Mouse (Mus musculus): ENCODE results near the gene Dnajc19. TPM values are rescaled to one million over a fixed set of nuclear protein-coding genes. Genes with fewer than 3 reads are reported as not detected.
"Not testable (repeated sequence)": the region's sequence is repeated elsewhere in the genome, so short reads cannot be mapped to it uniquely, and the experiment has no call there.

Gene Dnajc19
- polyA plus RNA-seq, 1 experiment from 2014 or later: 192 TPM

GRCm38 (mm10) chr3:34081929-34082328 is 808 bp upstream of the Dnajc19 start:
- Histone ChIP-seq H3K27ac (no peak overlapping the region), H3K27me3 (replicated peaks) (no peaks in the 10 kb centered on the region), H3K9me3 (no peaks in the 10 kb centered on the region), H3K36me3 (no peaks in the 10 kb centered on the region; the same call in 1 of the 2 replicates), H3K9ac (no peak overlapping the region), H3K4me2 (replicated peaks) (peak overlapping the region; percentile 63), H3K4me1 (replicated peaks) (peaks cover 4% of the 10 kb centered on the region; the same call in 1 of the 2 replicates), H3K4me3 (replicated peaks) (no peak overlapping the region)
- no peak for ATAC-seq
- 90% methylated on average over 3 of the region's 3 CpGs for WGBS

GRCm38 (mm10) chr3:34076058-34076759 is 4.9 kb downstream of the Dnajc19 start:
- 0 out of 2 replicates have a peak, but pooled peaks have one; percentile 20 for ATAC-seq
- peaks cover 4% of the 10 kb centered on the region; the same call in 1 of the 2 replicates for H3K4me1 ChIP-seq (replicated peaks)
- H3K36me3 ChIP-seq: no peaks in the 10 kb centered on the region; the same call in 1 of the 2 replicates
- H3K9ac ChIP-seq: no peak overlapping the region
- H3K9me3 ChIP-seq: no peaks in the 10 kb centered on the region
- H3K4me2 ChIP-seq (replicated peaks): no peak overlapping the region
- H3K27me3 ChIP-seq (replicated peaks): no peaks in the 10 kb centered on the region
- H3K4me3 ChIP-seq (replicated peaks): no peak overlapping the region
- H3K27ac ChIP-seq: no peak overlapping the region
- 61% methylated on average over 6 of the region's 6 CpGs for WGBS

- H3K36me3 ChIP-seq: no peaks in the 10 kb centered on the region; the same call in 1 of the 2 replicates
- WGBS: 88% methylated on average over 6 of the region's 6 CpGs
- no peak overlapping the region for H3K27ac ChIP-seq
- H3K4me3 ChIP-seq (replicated peaks): no peak overlapping the region
- no peak overlapping the region for H3K4me2 ChIP-seq (replicated peaks)
- no peaks in the 10 kb centered on the region for H3K9me3 ChIP-seq
- no peaks in the 10 kb centered on the region for H3K4me1 ChIP-seq (replicated peaks)
- no peak overlapping the region for H3K9ac ChIP-seq
- no peaks in the 10 kb centered on the region for H3K27me3 ChIP-seq (replicated peaks)
- ATAC-seq: no peak
These were observed 8.4 kb downstream of the Dnajc19 start for GRCm38 (mm10) chr3:34072726-34073125.

GRCm38 (mm10) chr3:34068943-34069342 is 12.2 kb downstream of the Dnajc19 start:
- not testable (repeated sequence) for ATAC-seq; H3K36me3 ChIP-seq; H3K9ac ChIP-seq; H3K27ac ChIP-seq; H3K27me3 ChIP-seq (replicated peaks); H3K4me3 ChIP-seq (replicated peaks); H3K4me1 ChIP-seq (replicated peaks); H3K9me3 ChIP-seq; H3K4me2 ChIP-seq (replicated peaks)
- WGBS: 94% methylated on average over 7 of the region's 7 CpGs

GRCm38 (mm10) chr3:34062352-34062751 is 18.8 kb downstream of the Dnajc19 start:
- Histone ChIP-seq H3K4me3 (replicated peaks) (no peak overlapping the region), H3K27ac (no peak overlapping the region), H3K4me1 (replicated peaks) (no peaks in the 10 kb centered on the region), H3K4me2 (replicated peaks) (no peak overlapping the region), H3K36me3 (peaks cover 11% of the 10 kb centered on the region), H3K9ac (no peak overlapping the region), H3K27me3 (replicated peaks) (no peaks in the 10 kb centered on the region), H3K9me3 (no peaks in the 10 kb centered on the region)
- no peak for ATAC-seq
- 90% methylated on average over 2 of the region's 2 CpGs for WGBS

- Histone ChIP-seq H3K27me3 (replicated peaks) (no peaks in the 10 kb centered on the region), H3K9me3 (no peaks in the 10 kb centered on the region), H3K4me2 (replicated peaks) (no peak overlapping the region), H3K4me1 (replicated peaks) (no peaks in the 10 kb centered on the region), H3K4me3 (replicated peaks) (no peak overlapping the region), H3K27ac (no peak overlapping the region), H3K9ac (no peak overlapping the region), H3K36me3 (0 out of 2 replicates have a peak, but pooled peaks cover 6% of the 10 kb centered on the region)
- no peak for ATAC-seq
- WGBS: 84% methylated on average over 4 of the region's 4 CpGs
These were observed 39.1 kb downstream of the Dnajc19 start for GRCm38 (mm10) chr3:34041990-34042389.

GRCm38 (mm10) chr3:34035706-34036105 is 45.4 kb downstream of the Dnajc19 start:
- H3K9me3 ChIP-seq: no peaks in the 10 kb centered on the region
- ATAC-seq: no peak
- no peaks in the 10 kb centered on the region for H3K4me1 ChIP-seq (replicated peaks)
- H3K27me3 ChIP-seq (replicated peaks): no peaks in the 10 kb centered on the region
- no peak overlapping the region for H3K9ac ChIP-seq
- 88% methylated on average over 3 of the region's 3 CpGs for WGBS
- H3K4me2 ChIP-seq (replicated peaks): no peak overlapping the region
- no peak overlapping the region for H3K27ac ChIP-seq
- no peaks in the 10 kb centered on the region for H3K36me3 ChIP-seq
- no peak overlapping the region for H3K4me3 ChIP-seq (replicated peaks)

- WGBS: 70% methylated on average over 1 of the region's 1 CpGs
- Histone ChIP-seq H3K4me2 (replicated peaks) (no peak overlapping the region), H3K27ac (no peak overlapping the region), H3K36me3 (no peaks in the 10 kb centered on the region), H3K27me3 (replicated peaks) (no peaks in the 10 kb centered on the region), H3K9ac (no peak overlapping the region), H3K9me3 (no peaks in the 10 kb centered on the region), H3K4me1 (replicated peaks) (no peaks in the 10 kb centered on the region), H3K4me3 (replicated peaks) (no peak overlapping the region)
- no peak for ATAC-seq
These were observed 46.3 kb downstream of the Dnajc19 start for GRCm38 (mm10) chr3:34034803-34035202.

GRCm38 (mm10) chr3:34033720-34034364 is 47.3 kb downstream of the Dnajc19 start:
- H3K4me1 ChIP-seq (replicated peaks): no peaks in the 10 kb centered on the region
- no peak overlapping the region for H3K4me2 ChIP-seq (replicated peaks)
- H3K4me3 ChIP-seq (replicated peaks): no peak overlapping the region
- no peak overlapping the region for H3K27ac ChIP-seq
- 76% methylated on average over 3 of the region's 3 CpGs for WGBS
- no peaks in the 10 kb centered on the region for H3K36me3 ChIP-seq
- no peaks in the 10 kb centered on the region for H3K9me3 ChIP-seq
- no peaks in the 10 kb centered on the region for H3K27me3 ChIP-seq (replicated peaks)
- ATAC-seq: no peak
- no peak overlapping the region for H3K9ac ChIP-seq

- no peaks in the 10 kb centered on the region for H3K9me3 ChIP-seq
- H3K27ac ChIP-seq: no peak overlapping the region
- H3K4me1 ChIP-seq (replicated peaks): no peaks in the 10 kb centered on the region
- no peak for ATAC-seq
- H3K4me3 ChIP-seq (replicated peaks): no peak overlapping the region
- H3K27me3 ChIP-seq (replicated peaks): no peaks in the 10 kb centered on the region
- H3K9ac ChIP-seq: no peak overlapping the region
- WGBS: 66% methylated on average over 3 of the region's 3 CpGs
- no peak overlapping the region for H3K4me2 ChIP-seq (replicated peaks)
- no peaks in the 10 kb centered on the region for H3K36me3 ChIP-seq
These were observed 50.5 kb downstream of the Dnajc19 start for GRCm38 (mm10) chr3:34030601-34031000.

GRCm38 (mm10) chr3:34028935-34029334 is 52.2 kb downstream of the Dnajc19 start:
- Histone ChIP-seq H3K4me3 (replicated peaks) (no peak overlapping the region), H3K4me2 (replicated peaks) (no peak overlapping the region), H3K27ac (no peak overlapping the region), H3K9me3 (no peaks in the 10 kb centered on the region), H3K27me3 (replicated peaks) (no peaks in the 10 kb centered on the region), H3K36me3 (no peaks in the 10 kb centered on the region), H3K9ac (no peak overlapping the region), H3K4me1 (replicated peaks) (no peaks in the 10 kb centered on the region)
- no peak for ATAC-seq

GRCm38 (mm10) chr3:34021259-34021828 is 59.8 kb downstream of the Dnajc19 start:
- H3K27ac ChIP-seq: no peak overlapping the region
- no peak overlapping the region for H3K9ac ChIP-seq
- H3K27me3 ChIP-seq (replicated peaks): no peaks in the 10 kb centered on the region
- H3K4me2 ChIP-seq (replicated peaks): peak overlapping the region; percentile 77
- H3K4me3 ChIP-seq (replicated peaks): peak overlapping the region; percentile 87
- no peaks in the 10 kb centered on the region for H3K36me3 ChIP-seq
- ATAC-seq: no peak
- no peaks in the 10 kb centered on the region for H3K9me3 ChIP-seq
- H3K4me1 ChIP-seq (replicated peaks): no peaks in the 10 kb centered on the region
- 59% methylated on average over 4 of the region's 4 CpGs for WGBS

Data from intestine, embryonic 15.5 days (tissue).